8 mouse cellular contexts compared by ENCODE assay signal in genomic region chr13:113035852-113036251, GRCm38 (mm10). TPM values are rescaled to one million over a fixed set of nuclear protein-coding genes. Genes with fewer than 3 reads are reported as not detected.
DNase-seq lines count a peak whose midpoint lies in the region; ATAC-seq and TF ChIP-seq lines count a peak whose summit lies in the region.

No protein-coding gene starts in this region.

- H3K36me3 ChIP-seq in lung, embryonic 14.5 days (ENCODE audit: insufficient read depth) = no peaks in the 10 kb centered on the region

- 1% methylated on average over 4 of the region's 4 CpGs for WGBS in lung, embryonic 14.5 days

- H3K27me3 ChIP-seq in lung, embryonic 14.5 days (ENCODE audit: insufficient read depth, low read length) = peaks cover 38% of the 10 kb centered on the region

- H3K4me1 ChIP-seq in lung, embryonic 14.5 days (ENCODE audit: insufficient read depth) = no peaks in the 10 kb centered on the region

- peak; percentile 87 for TF ChIP-seq CTCF in lung, embryonic 14.5 days (IDR thresholded peaks at IDR 0.05; ENCODE audit: low read depth)

- ATAC-seq in hematopoietic stem cell, adult 5-6 weeks (replicated peaks in 1 of 2; ENCODE audit: insufficient read depth in 1 of 2, low FRiP score in 2 of 2, low TSS enrichment in 1 of 2, low read depth in 1 of 2, poor library complexity in 2 of 2, severe bottlenecking in 2 of 2) = peak; percentile 80 to 85
- ATAC-seq in lung, embryonic 14.5 days (ENCODE audit: insufficient read depth) = peak; percentile 86

- peak overlapping the region; percentile 56 for H3K4me3 ChIP-seq in lung, embryonic 14.5 days (ENCODE audit: low read depth, low read length)

- peak; percentile 84 for DNase-seq in Muller cell, postnatal 12 days (ENCODE audit: inconsistent ontology term)
- DNase-seq in cerebellum, adult 8-10 months = peak; percentile 69
- DNase-seq in forelimb bud, embryonic 11.5 days (ENCODE audit: low read depth, low spot score) = peak; percentile 93
- DNase-seq in layer of hippocampus, adult 8-10 months (ENCODE audit: low spot score in 2 of 2) = peak; percentile 63 to 69
- DNase-seq in lung, embryonic 14.5 days = peak; percentile 99
- peak; percentile 71 for DNase-seq in ovary, postnatal 14 days (ENCODE audit: low spot score)
- DNase-seq in thymus, postnatal 25 days = peak; percentile 75

- H3K4me2 ChIP-seq in lung, embryonic 14.5 days = peak overlapping the region; percentile 96

- no peak overlapping the region for H3K9ac ChIP-seq in lung, embryonic 14.5 days

- H3K9me3 ChIP-seq in lung, embryonic 14.5 days (ENCODE audit: low read depth, low read length) = no peaks in the 10 kb centered on the region

- no peak overlapping the region for H3K27ac ChIP-seq in lung, embryonic 14.5 days (ENCODE audit: low read depth)

RNA-seq across cellular contexts. Expression of gene Cdc20b, which starts 0.9 kb away (rescaled TPM):
- not detected in 2 replicates for total RNA-seq in hematopoietic stem cell, adult 5-6 weeks (2017)
- total RNA-seq in layer of hippocampus, adult 8-10 months (2022) = under 1 TPM in 1 of 4 experiments, not detected in 3; 0.51 TPM
- 0.28 TPM in 1 of 2 replicates, not detected in the other for polyA plus RNA-seq in lung, embryonic 14.5 days (2014; fragmentation: Nextera tagmentation; extraction: Ambion mirVana)

RNA-seq across cellular contexts. Expression of gene Gpx8, which starts 10.4 kb away (rescaled TPM):
- not detected in 2 replicates for total RNA-seq in hematopoietic stem cell, adult 5-6 weeks (2017)
- 1 to 10 TPM; 6.2 to 7.6 (median 6.7) TPM for total RNA-seq in layer of hippocampus, adult 8-10 months (2022)
- 159 and 170 TPM in 2 replicates for polyA plus RNA-seq in lung, embryonic 14.5 days (2014; fragmentation: Nextera tagmentation; extraction: Ambion mirVana)

RNA-seq across cellular contexts. Expression of gene Mcidas, which starts 42.2 kb away (rescaled TPM):
- not detected in 2 replicates for total RNA-seq in hematopoietic stem cell, adult 5-6 weeks (2017)
- under 1 TPM; 0.45 to 0.63 (median 0.60) TPM for total RNA-seq in layer of hippocampus, adult 8-10 months (2022)
- 1.1 and 2.2 TPM in 2 replicates for polyA plus RNA-seq in lung, embryonic 14.5 days (2014; fragmentation: Nextera tagmentation; extraction: Ambion mirVana)

RNA-seq across cellular contexts. Expression of gene Ccno, which starts 48.2 kb away (rescaled TPM):
- total RNA-seq in hematopoietic stem cell, adult 5-6 weeks (2017) = 1.3 and 1.5 TPM in 2 replicates
- 1 to 10 TPM; 4.3 to 6.1 (median 5.1) TPM for total RNA-seq in layer of hippocampus, adult 8-10 months (2022)
- polyA plus RNA-seq in lung, embryonic 14.5 days (2014; fragmentation: Nextera tagmentation; extraction: Ambion mirVana) = 5.2 and 5.8 TPM in 2 replicates
